ENCODE assay signal across 9 mouse cellular contexts in the genomic region with DNA sequence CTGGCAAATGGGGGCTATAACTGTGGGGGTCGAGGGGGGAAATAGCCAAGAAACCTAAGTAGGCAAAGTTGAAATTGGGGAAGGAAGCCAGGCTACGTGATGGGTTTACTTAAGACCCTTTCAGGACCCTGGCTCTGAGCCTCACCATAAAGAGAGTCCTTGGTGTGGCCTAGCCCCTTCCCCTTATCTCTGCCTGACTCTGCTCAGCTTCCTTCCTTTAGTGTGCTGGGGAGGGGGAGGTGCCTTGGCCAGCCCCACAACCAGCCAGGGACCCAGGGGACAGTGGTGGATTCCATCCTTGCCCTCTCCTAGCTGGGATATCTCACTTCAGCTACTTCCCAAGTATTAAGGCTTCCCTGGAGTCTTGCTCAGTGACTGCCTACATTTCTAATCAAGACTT. TPM values are rescaled to one million over a fixed set of nuclear protein-coding genes. Genes with fewer than 3 reads are reported as not detected.
DNase-seq lines count a peak whose midpoint lies in the region; ATAC-seq and TF ChIP-seq lines count a peak whose summit lies in the region.
"Had no signal": no experiment of that assay in that cellular context is flagged by ENCODE, and none has a peak within 500 bp of the region (broad histone marks: within the 10 kb centered on the region; RNA-seq: fewer than 3 reads in every experiment).

No protein-coding gene starts in this region.

- H3K36me3 ChIP-seq in forebrain, embryonic 14.5 days (ENCODE audit: control insufficient read depth, insufficient read depth, low read length) = no peaks in the 10 kb centered on the region
- no peaks in the 10 kb centered on the region for H3K36me3 ChIP-seq in liver, embryonic 14.5 days (replicated peaks; ENCODE audit: control insufficient read depth, insufficient read depth, low read depth)
- H3K36me3 ChIP-seq in stomach, postnatal 0 days (ENCODE audit: control insufficient read depth, insufficient read depth, low read length) = no peaks in the 10 kb centered on the region
- H3K36me3 ChIP-seq: embryonic facial prominence, embryonic 13.5 days had no signal

- no peak for DNase-seq in left cerebral cortex, adult 2 months (ENCODE audit: extremely low spot score in 1 of 2, low spot score in 2 of 2)
- no peak for DNase-seq in left cerebral cortex, adult 9 months (ENCODE audit: low spot score in 2 of 2)
- no peak for DNase-seq in forebrain, embryonic 14.5 days (ENCODE audit: low spot score)
- DNase-seq in liver, embryonic 14.5 days (ENCODE audit: low read depth in 3 of 3, low spot score in 3 of 3) = no peak
- DNase-seq in stomach, postnatal 0 days (ENCODE audit: low spot score) = no peak
- no peak for DNase-seq in retina, embryonic 14.5 days (ENCODE audit: low spot score)
- DNase-seq in left cerebral cortex, postnatal 14 days (ENCODE audit: low spot score in 2 of 2) = no peak
- no peak for DNase-seq in ovary, postnatal 14 days (ENCODE audit: low spot score)

- peaks cover 61% of the 10 kb centered on the region for H3K4me1 ChIP-seq in forebrain, embryonic 14.5 days (ENCODE audit: control insufficient read depth, insufficient read depth, low read length)
- H3K4me1 ChIP-seq in liver, embryonic 14.5 days (replicated peaks; ENCODE audit: control insufficient read depth in 2 of 2, insufficient read depth in 2 of 2, low read length in 1 of 2) = peaks cover 35 to 68% of the 10 kb centered on the region in 2 experiments
- peaks cover 13% of the 10 kb centered on the region for H3K4me1 ChIP-seq in stomach, postnatal 0 days (replicated peaks; ENCODE audit: control insufficient read depth, insufficient read depth)

- WGBS in forebrain, embryonic 14.5 days = 74% methylated on average over 2 of the region's 2 CpGs
- 13% methylated on average over 2 of the region's 2 CpGs for WGBS in liver, embryonic 14.5 days (ENCODE audit: insufficient replicate concordance)
- 73% methylated on average over 2 of the region's 2 CpGs for WGBS in stomach, postnatal 0 days

- H3K4me3 ChIP-seq in left cerebral cortex, adult 2 months = peak overlapping the region; percentile 63; the same call in 1 of the 2 replicates
- peak overlapping the region; percentile 96 for H3K4me3 ChIP-seq in forebrain, embryonic 14.5 days (ENCODE audit: low read depth, low read length)
- H3K4me3 ChIP-seq in liver, embryonic 14.5 days (ENCODE audit: insufficient read depth in 1 of 2, low read depth in 2 of 2, low read length in 2 of 2) = no peak overlapping the region
- H3K4me3 ChIP-seq in stomach, postnatal 0 days (ENCODE audit: low read depth, low read length) = no peak overlapping the region
- H3K4me3 ChIP-seq: embryonic facial prominence, embryonic 13.5 days had no signal

- no peak for TF ChIP-seq CTCF in left cerebral cortex, adult 2 months (IDR thresholded peaks at IDR 0.05)
- TF ChIP-seq CTCF in liver, embryonic 14.5 days (IDR thresholded peaks at IDR 0.05; ENCODE audit: low read depth) = no peak
- no peak for TF ChIP-seq CTCF in stomach, postnatal 0 days (IDR thresholded peaks at IDR 0.05; ENCODE audit: low read depth)

- intact Hi-C loops in left cerebral cortex, adult 2 months (cut with DNase I) = loop anchor here (5.0 kb wide), 1 partner anchor 82 kb away; the partner anchor contains the start of genes Ascl5 and Cacna1s
- intact Hi-C loops in left cerebral cortex, postnatal 14 days (cut with DNase I) = loop anchor here (5.0 to 10.0 kb wide), 2 partner anchors 77 to 490 kb away; partner anchors contain the start of gene Zfp281

- no peaks in the 10 kb centered on the region for H3K9me3 ChIP-seq in forebrain, embryonic 14.5 days (replicated peaks; ENCODE audit: control insufficient read depth, low read length)
- no peaks in the 10 kb centered on the region for H3K9me3 ChIP-seq in liver, embryonic 14.5 days (ENCODE audit: control insufficient read depth, low read length)
- no peaks in the 10 kb centered on the region for H3K9me3 ChIP-seq in stomach, postnatal 0 days (ENCODE audit: control insufficient read depth, low read length)
- H3K9me3 ChIP-seq: embryonic facial prominence, embryonic 13.5 days had no signal

- peak overlapping the region; percentile 73 for H3K4me2 ChIP-seq in forebrain, embryonic 14.5 days (ENCODE audit: low read length)
- peak overlapping the region; percentile 34 for H3K4me2 ChIP-seq in liver, embryonic 14.5 days (ENCODE audit: low read depth)
- H3K4me2 ChIP-seq in stomach, postnatal 0 days (replicated peaks; ENCODE audit: low read depth) = no peak overlapping the region
- H3K4me2 ChIP-seq: embryonic facial prominence, embryonic 13.5 days had no signal

- TF ChIP-seq EP300 in liver, embryonic 14.5 days (IDR thresholded peaks at IDR 0.05; ENCODE audit: low read depth) = no peak
- TF ChIP-seq EP300 in stomach, postnatal 0 days (optimal IDR thresholded peaks at IDR 0.05) = no peak

- no peaks in the 10 kb centered on the region for H3K27me3 ChIP-seq in forebrain, embryonic 14.5 days (replicated peaks; ENCODE audit: control insufficient read depth, insufficient read depth, low read length)
- no peaks in the 10 kb centered on the region; the same call in 1 of the 2 replicates for H3K27me3 ChIP-seq in liver, embryonic 14.5 days (ENCODE audit: control insufficient read depth, insufficient read depth, low read length)
- no peaks in the 10 kb centered on the region for H3K27me3 ChIP-seq in stomach, postnatal 0 days (ENCODE audit: control insufficient read depth, insufficient read depth, low read length)
- H3K27me3 ChIP-seq: embryonic facial prominence, embryonic 13.5 days had no signal

- H3K27ac ChIP-seq in left cerebral cortex, adult 2 months = peak overlapping the region; percentile 96; the same call in 1 of the 2 replicates
- H3K27ac ChIP-seq in forebrain, embryonic 14.5 days (ENCODE audit: low read depth, low read length) = no peak overlapping the region
- H3K27ac ChIP-seq in liver, embryonic 14.5 days = peak overlapping the region; percentile 67
- peak overlapping the region; percentile 67; the same call in 1 of the 2 replicates for H3K27ac ChIP-seq in stomach, postnatal 0 days (replicated peaks)
- H3K27ac ChIP-seq: embryonic facial prominence, embryonic 13.5 days had no signal

- no peak for ATAC-seq in forebrain, embryonic 14.5 days
- no peak for ATAC-seq in liver, embryonic 14.5 days (ENCODE audit: insufficient read depth)
- ATAC-seq in stomach, postnatal 0 days (ENCODE audit: low FRiP score, low TSS enrichment) = no peak

- peak overlapping the region; percentile 98 for H3K9ac ChIP-seq in forebrain, embryonic 14.5 days (ENCODE audit: low read length)
- H3K9ac ChIP-seq in liver, embryonic 14.5 days (replicated peaks) = peak overlapping the region; percentile 0; the same call in 1 of the 2 replicates
- H3K9ac ChIP-seq in stomach, postnatal 0 days (ENCODE audit: low read length) = no peak overlapping the region

RNA-seq across cellular contexts. Expression of gene Kif21b, which starts 3.4 kb away (rescaled TPM):
- 10 to 100 TPM; 67.3 to 74.2 TPM for total RNA-seq in left cerebral cortex, adult 2 months (2021)
- 52.4 and 61.5 TPM in 2 replicates for polyA plus RNA-seq in forebrain, embryonic 14.5 days (2014; fragmentation: Nextera tagmentation; extraction: Ambion mirVana)
- polyA plus RNA-seq in liver, embryonic 14.5 days (2012; rRNA removed) = 1.8 and 2.2 TPM in 2 replicates
- 1.0 and 1.2 TPM in 2 replicates for polyA plus RNA-seq in liver, embryonic 14.5 days (2014; fragmentation: Nextera tagmentation; extraction: Ambion mirVana)
- polyA plus RNA-seq in stomach, postnatal 0 days (2015; fragmentation: Nextera tagmentation; extraction: Ambion mirVana) = 0.29 and 0.36 TPM in 2 replicates
- 100 to 1,000 TPM; 180 to 201 TPM for total RNA-seq in left cerebral cortex, postnatal 14 days (2021)

Comparison
In these comparisons a context has a peak if more than half of its experiments do, and no peak if none do; other contexts are left out.
1. H3K4me3 ChIP-seq: peak in left cerebral cortex, adult 2 months (single experiment) and forebrain, embryonic 14.5 days (single experiment); none in liver, embryonic 14.5 days (0 of 2) and stomach, postnatal 0 days (single experiment).
2. RNA of gene Kif21b, which starts 3.4 kb away (polyA plus RNA-seq): 52.4 to 61.5 TPM in forebrain, embryonic 14.5 days; 1.0 to 2.2 TPM in liver, embryonic 14.5 days and 0.29 to 0.36 TPM in stomach, postnatal 0 days; every median in the first group is over 10 times any median in the second.